Mouse (Mus musculus) thymus, adult 2 months (tissue): ENCODE results near the gene Abcb8.

Experiments
- CTCF ChIP-seq: fragments of 200-500 bp; IDR thresholded peaks from 2 replicates; pipeline ENCODE4 v1.5.1; 2012; ENCODE audit warnings: mild to moderate bottlenecking, control low read depth, low read length, moderate library complexity, borderline replicate concordance; ENCODE audit not compliant: control insufficient read depth, poor library complexity, insufficient read depth; ENCODE audit errors: extremely low read depth
- POLR2A ChIP-seq: fragments of 200-500 bp; IDR thresholded peaks from 2 replicates; pipeline ENCODE4 v1.6.1; 2012; ENCODE audit warnings: mild to moderate bottlenecking, low read length, control low read depth, moderate library complexity; ENCODE audit not compliant: control insufficient read depth, poor library complexity, insufficient read depth; ENCODE audit errors: extremely low read depth

DNA sequence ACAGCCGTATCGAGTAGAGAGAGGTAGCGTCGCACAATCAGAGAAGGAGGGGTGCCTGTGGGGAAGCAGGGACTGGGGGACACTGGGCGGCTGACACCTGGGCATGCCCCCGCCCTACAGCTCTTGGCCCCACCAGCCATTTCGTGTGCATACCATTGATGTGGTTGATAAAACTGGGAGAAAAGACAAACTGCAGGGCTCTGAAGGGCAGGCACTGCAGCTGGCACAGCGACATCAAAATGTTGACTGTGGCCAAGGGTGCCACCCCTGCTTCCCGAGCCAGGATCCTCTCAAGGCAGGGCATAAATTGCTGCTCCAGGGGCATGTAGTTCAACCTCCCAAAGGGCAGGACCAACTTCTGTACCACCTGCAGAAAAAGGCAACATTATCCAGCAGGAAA lies 48.6 kb downstream of the Abcb8 start:
- TF ChIP-seq CTCF (no peak), POLR2A (no peak)
